In genomic region chr3:88150999-88151364, GRCm38 (mm10) we compare ENCODE assay signal across 8 mouse cellular contexts. TPM values are rescaled to one million over a fixed set of nuclear protein-coding genes. Genes with fewer than 3 reads are reported as not detected.
DNase-seq lines count a peak whose midpoint lies in the region; ATAC-seq and TF ChIP-seq lines count a peak whose summit lies in the region.

No protein-coding gene starts in this region.

- TF ChIP-seq POLR2A in olfactory bulb, adult 2 months (IDR thresholded peaks at IDR 0.05; ENCODE audit: insufficient read depth, low read depth, low read length) = no peak

- no peak for ATAC-seq in lung, embryonic 14.5 days (ENCODE audit: insufficient read depth)
- ATAC-seq in limb, embryonic 12.5 days (ENCODE audit: insufficient number of reproducible peaks, insufficient read depth, low FRiP score, low TSS enrichment, low read depth) = peak; percentile 17; the same call in 1 of the 2 replicates
- no peak for ATAC-seq in megakaryocyte-erythroid progenitor cell, adult 5-6 weeks (replicated peaks; ENCODE audit: low FRiP score, low TSS enrichment, poor library complexity, severe bottlenecking)

- H3K4me1 ChIP-seq in lung, embryonic 14.5 days (ENCODE audit: insufficient read depth) = peaks cover 28% of the 10 kb centered on the region
- peaks cover 73% of the 10 kb centered on the region for H3K4me1 ChIP-seq in forebrain, embryonic 10.5 days
- peaks cover 61% of the 10 kb centered on the region for H3K4me1 ChIP-seq in limb, embryonic 12.5 days (replicated peaks)
- peaks cover 77% of the 10 kb centered on the region for H3K4me1 ChIP-seq in olfactory bulb, adult 2 months (ENCODE audit: control insufficient read depth, insufficient read depth, low read length)

- H3K9me3 ChIP-seq in lung, embryonic 14.5 days (ENCODE audit: low read depth, low read length) = no peaks in the 10 kb centered on the region
- no peaks in the 10 kb centered on the region for H3K9me3 ChIP-seq in forebrain, embryonic 10.5 days
- no peaks in the 10 kb centered on the region for H3K9me3 ChIP-seq in limb, embryonic 12.5 days

- no peak overlapping the region for H3K4me3 ChIP-seq in lung, embryonic 14.5 days (ENCODE audit: low read depth, low read length)
- peak overlapping the region; percentile 4 for H3K4me3 ChIP-seq in forebrain, embryonic 10.5 days
- 0 out of 2 replicates have a peak overlapping the region, but pooled peaks have one; percentile 1 for H3K4me3 ChIP-seq in limb, embryonic 12.5 days (replicated peaks)
- no peak overlapping the region for H3K4me3 ChIP-seq in olfactory bulb, adult 2 months (ENCODE audit: insufficient read depth, low read depth, low read length)

- TF ChIP-seq CTCF in lung, embryonic 14.5 days (IDR thresholded peaks at IDR 0.05; ENCODE audit: low read depth) = no peak
- no peak for TF ChIP-seq CTCF in olfactory bulb, adult 2 months (IDR thresholded peaks at IDR 0.05; ENCODE audit: insufficient read depth, low read depth, low read length)

- H3K4me2 ChIP-seq in lung, embryonic 14.5 days = peak overlapping the region; percentile 47; the same call in 1 of the 2 replicates
- H3K4me2 ChIP-seq in limb, embryonic 12.5 days = peak overlapping the region; percentile 45; the same call in 1 of the 2 replicates

- WGBS in lung, embryonic 14.5 days = 68% methylated on average over 3 of the region's 3 CpGs
- 56% methylated on average over 3 of the region's 3 CpGs for WGBS in forebrain, embryonic 10.5 days
- 53% methylated on average over 3 of the region's 3 CpGs for WGBS in limb, embryonic 12.5 days
- 20% methylated on average over 3 of the region's 3 CpGs for WGBS in olfactory bulb, adult 2 months

- DNase-seq in lung, embryonic 14.5 days = no peak
- no peak for DNase-seq in lung, adult 18-20 months
- DNase-seq in forebrain, embryonic 10.5 days (ENCODE audit: extremely low spot score, low spot score) = no peak
- no peak for DNase-seq in gastrocnemius, postnatal 25 days
- DNase-seq in layer of hippocampus, adult 11-12 months (ENCODE audit: low spot score) = no peak

- H3K36me3 ChIP-seq in lung, embryonic 14.5 days (ENCODE audit: insufficient read depth) = peaks cover 14% of the 10 kb centered on the region
- H3K36me3 ChIP-seq in forebrain, embryonic 10.5 days (replicated peaks) = peaks cover 7% of the 10 kb centered on the region
- peaks cover 17% of the 10 kb centered on the region for H3K36me3 ChIP-seq in limb, embryonic 12.5 days

- peak overlapping the region; percentile 73; the same call in 1 of the 2 replicates for H3K27ac ChIP-seq in lung, embryonic 14.5 days (ENCODE audit: low read depth)
- H3K27ac ChIP-seq in forebrain, embryonic 10.5 days = peak overlapping the region; percentile 82
- 0 out of 2 replicates have a peak overlapping the region, but pooled peaks have one; percentile 23 for H3K27ac ChIP-seq in limb, embryonic 12.5 days
- H3K27ac ChIP-seq in olfactory bulb, adult 2 months (ENCODE audit: insufficient read depth, low read depth, low read length) = peak overlapping the region; percentile 97

- H3K27me3 ChIP-seq in lung, embryonic 14.5 days (ENCODE audit: insufficient read depth, low read length) = no peaks in the 10 kb centered on the region
- no peaks in the 10 kb centered on the region for H3K27me3 ChIP-seq in forebrain, embryonic 10.5 days (ENCODE audit: poor library complexity, severe bottlenecking)
- H3K27me3 ChIP-seq in limb, embryonic 12.5 days = no peaks in the 10 kb centered on the region

- H3K9ac ChIP-seq in lung, embryonic 14.5 days = no peak overlapping the region; the same call in 1 of the 2 replicates
- peak overlapping the region; percentile 37; the same call in 1 of the 2 replicates for H3K9ac ChIP-seq in limb, embryonic 12.5 days (replicated peaks)

RNA-seq across cellular contexts. Expression of gene Mef2d, which starts 8.8 kb away (rescaled TPM):
- polyA plus RNA-seq in lung, embryonic 14.5 days (2014; fragmentation: Nextera tagmentation; extraction: Ambion mirVana) = 24.7 and 25.4 TPM in 2 replicates
- polyA plus RNA-seq in forebrain, embryonic 10.5 days (2016; fragmentation: Nextera tagmentation; extraction: Ambion mirVana) = 9.4 and 11.1 TPM in 2 replicates
- 12.1 and 14.3 TPM in 2 replicates for polyA plus RNA-seq in limb, embryonic 12.5 days (2016; fragmentation: Nextera tagmentation; extraction: Ambion mirVana)
- 460 TPM in 1 of 2 replicates, not detected in the other for polyA plus RNA-seq in olfactory bulb, adult 2 months (2012; ENCODE audit: insufficient read depth, insufficient read length, low replicate concordance, missing spikeins)
- total RNA-seq in gastrocnemius, postnatal 25 days (2021) = 100 to 1,000 TPM; 156 to 164 TPM
- total RNA-seq in megakaryocyte-erythroid progenitor cell, adult 5-6 weeks (2014; fragmentation: Nextera tagmentation) = 91.9 and 97.4 TPM in 2 replicates
- 19.7 and 50.5 TPM in 2 replicates for total RNA-seq in megakaryocyte-erythroid progenitor cell, adult 5-6 weeks (2017)

Comparison
In these comparisons a context has a peak if more than half of its experiments do, and no peak if none do; other contexts are left out.
1. H3K27ac ChIP-seq: peak in every context shown above with its lines; median percentile 97 in olfactory bulb, adult 2 months; 82 in forebrain, embryonic 10.5 days; 73 in lung, embryonic 14.5 days; 23 in limb, embryonic 12.5 days.
2. H3K4me3 ChIP-seq: peak in forebrain, embryonic 10.5 days (single experiment) and limb, embryonic 12.5 days (single experiment); none in lung, embryonic 14.5 days (single experiment) and olfactory bulb, adult 2 months (single experiment).